Mouse (Mus musculus) lung, postnatal 10 days (tissue): ENCODE data around the gene Sh2d6.
A peak's percentile ranks its signal among the peaks of the same experiment; 100 is the strongest.
"Not testable (repeated sequence)": the region's sequence is repeated elsewhere in the genome, so short reads cannot be mapped to it uniquely, and the experiment has no call there.

Experiments
- DNase-seq: peaks from one replicate; pipeline ENCODE4 v3.0.0; 2021

The Sh2d6 gene

GRCm38 (mm10) chr6:72534035-72534809 is 12.7 kb upstream of the Sh2d6 start:
- peak; percentile 85 for DNase-seq

GRCm38 (mm10) chr6:72533555-72533954 is 12.0 kb upstream of the Sh2d6 start:
- not testable (repeated sequence) for DNase-seq

- no peak for DNase-seq
Measured at GRCm38 (mm10) chr6:72532580-72532979, 11.1 kb upstream of the Sh2d6 start.

GRCm38 (mm10) chr6:72528410-72529151 is 7.1 kb upstream of the Sh2d6 start:
- DNase-seq: no peak

- no peak for DNase-seq
Measured at GRCm38 (mm10) chr6:72527070-72527469, 5.6 kb upstream of the Sh2d6 start.

- DNase-seq: no peak
Measured at GRCm38 (mm10) chr6:72524160-72524559, 2.7 kb upstream of the Sh2d6 start.

GRCm38 (mm10) chr6:72523222-72523621 is 1.7 kb upstream of the Sh2d6 start:
- no peak for DNase-seq

GRCm38 (mm10) chr6:72522288-72522687 is 781 bp upstream of the Sh2d6 start:
- no peak for DNase-seq

- no peak for DNase-seq
Measured at GRCm38 (mm10) chr6:72520904-72521303, 603 bp downstream of the Sh2d6 start.

- DNase-seq: peak; percentile 64
Measured at GRCm38 (mm10) chr6:72519892-72520663, 1.4 kb downstream of the Sh2d6 start.

GRCm38 (mm10) chr6:72519303-72519702 is 2.2 kb downstream of the Sh2d6 start:
- no peak for DNase-seq

- no peak for DNase-seq
Measured at GRCm38 (mm10) chr6:72518842-72519241, 2.7 kb downstream of the Sh2d6 start.

GRCm38 (mm10) chr6:72515644-72516043 is 5.9 kb downstream of the Sh2d6 start:
- DNase-seq: no peak

GRCm38 (mm10) chr6:72513071-72513440 is 8.5 kb downstream of the Sh2d6 start:
- no peak for DNase-seq

- peak; percentile 91 for DNase-seq
Measured at GRCm38 (mm10) chr6:72512386-72513070, 9.0 kb downstream of the Sh2d6 start.

GRCm38 (mm10) chr6:72510686-72511421 is 10.7 kb downstream of the Sh2d6 start:
- no peak for DNase-seq

GRCm38 (mm10) chr6:72509872-72510435 is 11.6 kb downstream of the Sh2d6 start:
- no peak for DNase-seq

- DNase-seq: no peak
Measured at GRCm38 (mm10) chr6:72508596-72508995, 12.9 kb downstream of the Sh2d6 start.

- DNase-seq: no peak
Measured at GRCm38 (mm10) chr6:72506104-72506503, 15.4 kb downstream of the Sh2d6 start.

GRCm38 (mm10) chr6:72503939-72504338 is 17.6 kb downstream of the Sh2d6 start:
- DNase-seq: peak; percentile 69

GRCm38 (mm10) chr6:72503309-72503708 is 18.2 kb downstream of the Sh2d6 start:
- DNase-seq: no peak

GRCm38 (mm10) chr6:72498950-72499349 is 22.6 kb downstream of the Sh2d6 start:
- no peak for DNase-seq
